Mouse (Mus musculus) liver, postnatal 0 days (tissue): Measurements from ENCODE around the gene Yeats2. TPM values are rescaled to one million over a fixed set of nuclear protein-coding genes. Genes with fewer than 3 reads are reported as not detected.
"Not testable (repeated sequence)": the region's sequence is repeated elsewhere in the genome, so short reads cannot be mapped to it uniquely, and the experiment has no call there.

Experiments
- ATAC-seq: fragments of 200-750 bp; cut with Nextera tagmentation; 2 replicates; pipeline ENCODE4 v1.8.0; 2017; ENCODE audit warnings: mild to moderate bottlenecking, moderate library complexity
- DNase-seq: peaks from one replicate; pipeline ENCODE4 v3.0.0-alpha.2; 2016
- H3K27ac ChIP-seq: fragments of 300-500 bp; sonication (generic); 2 replicates; pipeline ENCODE4 v1.5.1; 2014; ENCODE audit warnings: antibody characterized with exemption, moderate library complexity, mild to moderate bottlenecking, low read depth
- H3K27me3 ChIP-seq: fragments of 300-500 bp; sonication (generic); 2 replicates; pipeline ENCODE4 v1.6.1; 2014; ENCODE audit warnings: low read length, control low read depth, mixed read lengths; ENCODE audit not compliant: insufficient read depth
- H3K36me3 ChIP-seq: fragments of 300-500 bp; sonication (generic); replicated peaks from 2 replicates; pipeline ENCODE4 v1.6.1; 2014; ENCODE audit warnings: mild to moderate bottlenecking, control low read depth, low read length, moderate library complexity, mixed read lengths; ENCODE audit not compliant: insufficient read depth
- H3K4me1 ChIP-seq: fragments of 300-500 bp; sonication (generic); 2 replicates; pipeline ENCODE4 v1.6.1; 2014; ENCODE audit warnings: antibody characterized with exemption, mild to moderate bottlenecking, control low read depth; ENCODE audit not compliant: insufficient read depth
- H3K4me2 ChIP-seq: fragments of 300-500 bp; sonication (generic); 2 replicates; pipeline ENCODE4 v1.6.1; 2014; ENCODE audit warnings: low read depth, mild to moderate bottlenecking, low read length, moderate library complexity, mixed read lengths
- H3K4me3 ChIP-seq: fragments of 300-500 bp; sonication (generic); 2 replicates; pipeline ENCODE4 v1.5.1; 2014; ENCODE audit warnings: low read depth, low read length
- H3K9ac ChIP-seq: fragments of 300-500 bp; sonication (generic); replicated peaks from 2 replicates; pipeline ENCODE4 v1.6.1; 2014; ENCODE audit warnings: mild to moderate bottlenecking, moderate library complexity
- H3K9me3 ChIP-seq: fragments of 300-500 bp; sonication (generic); 2 replicates; pipeline ENCODE4 v1.6.1; 2016; ENCODE audit warnings: mild to moderate bottlenecking, control low read depth, low read length, mixed read lengths
- CTCF ChIP-seq: sonication (generic); IDR thresholded peaks from 2 replicates; pipeline ENCODE4 v1.5.1; 2016; ENCODE audit warnings: antibody characterized with exemption, low read depth
- EP300 ChIP-seq: IDR thresholded peaks from 2 replicates; pipeline ENCODE4 v1.6.1; 2016; ENCODE audit warnings: antibody characterized with exemption, low read depth, mild to moderate bottlenecking
- WGBS: fragments of 180-500 bp; shearing (Covaris S2); extraction: QIAGEN DNeasy Blood & Tissue Kit; methylation state at CpG from one replicate; pipeline ENCODE4 v1.1.7; 2014; ENCODE audit not compliant: insufficient replicate concordance; 5-methylcytosine and 5-hydroxymethylcytosine counted together
- polyA plus RNA-seq: library from polyadenylated mRNA; unstranded; fragments of >200 nt; fragmentation: Nextera tagmentation; extraction: Ambion mirVana; gene quantifications from 2 replicates; pipeline ENCODE4 v1.2.1, GENCODE M21; 2015

Yeats2 gene
- polyA plus RNA-seq, 1 experiment from 2014 or later: 2.0 TPM

DNA sequence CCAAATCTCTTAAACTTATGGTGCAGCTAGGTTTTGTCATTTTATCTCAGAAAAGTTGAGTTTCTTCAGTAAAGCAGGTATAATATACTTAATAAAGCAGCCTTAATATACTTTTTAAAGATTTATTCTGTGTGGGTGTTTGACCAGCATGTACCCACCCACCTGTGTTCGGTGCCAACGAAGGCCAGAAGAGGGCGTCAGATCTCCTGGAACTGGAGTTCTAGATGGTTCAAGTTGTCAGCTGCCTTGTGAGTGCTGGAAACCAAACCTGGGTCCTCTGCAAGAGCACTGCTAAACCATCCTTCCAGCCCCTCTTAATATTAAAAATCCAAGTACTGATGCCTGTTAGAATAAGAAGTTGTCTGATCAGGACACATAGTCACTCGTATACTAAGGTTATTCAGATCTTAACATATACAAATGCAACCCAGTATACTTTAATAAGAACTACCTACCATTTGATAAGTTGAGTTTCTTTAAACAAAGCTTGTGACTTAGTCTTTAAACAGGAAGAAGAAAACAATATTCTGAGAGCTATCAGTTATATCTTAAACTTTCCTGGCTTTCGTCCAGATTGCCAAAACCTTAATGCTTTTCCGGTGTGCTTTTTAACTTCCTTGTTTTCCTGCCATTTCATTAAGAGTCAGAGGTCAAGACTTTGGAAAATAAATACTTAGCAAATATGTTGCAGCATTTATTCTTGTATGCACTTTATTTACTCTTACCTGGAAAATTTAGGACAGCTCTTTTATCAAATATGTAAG, 41.8 kb upstream of the Yeats2 start:
- Histone ChIP-seq H3K27me3 (no peaks in the 10 kb centered on the region), H3K9me3 (peaks cover 6% of the 10 kb centered on the region), H3K4me1 (0 out of 2 replicates have a peak, but pooled peaks cover 3% of the 10 kb centered on the region), H3K27ac (peak overlapping the region; percentile 100), H3K4me3 (peak overlapping the region; percentile 87; the same call in 1 of the 2 replicates), H3K36me3 (peaks cover 10% of the 10 kb centered on the region), H3K9ac (no peak overlapping the region), H3K4me2 (peak overlapping the region; percentile 79; the same call in 1 of the 2 replicates)
- ATAC-seq (no peak), DNase-seq (no peak)
- 88% methylated on average over 6 of the region's 6 CpGs for WGBS
- no peak for TF ChIP-seq EP300
- peak; percentile 18; the same call in 1 of the 2 replicates for TF ChIP-seq CTCF

DNA sequence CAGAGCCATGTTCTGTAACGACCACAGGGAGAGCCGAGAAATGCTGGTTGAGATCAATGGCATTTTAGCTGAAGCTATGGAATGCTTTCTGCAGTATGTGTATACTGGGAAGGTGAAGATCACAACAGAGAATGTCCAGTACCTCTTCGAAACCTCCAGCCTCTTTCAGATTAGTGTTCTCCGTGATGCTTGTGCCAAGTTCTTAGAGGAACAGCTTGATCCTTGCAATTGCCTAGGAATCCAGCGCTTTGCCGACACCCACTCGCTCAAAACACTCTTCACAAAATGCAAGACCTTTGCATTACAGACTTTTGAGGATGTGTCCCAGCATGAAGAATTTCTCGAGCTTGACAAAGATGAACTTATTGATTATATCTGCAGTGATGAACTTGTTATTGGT, 33.9 kb upstream of the Yeats2 start:
- DNase-seq (no peak), ATAC-seq (no peak)
- H3K9ac ChIP-seq: no peak overlapping the region
- peaks cover 59% of the 10 kb centered on the region for H3K36me3 ChIP-seq
- no peak overlapping the region for H3K27ac ChIP-seq
- no peaks in the 10 kb centered on the region for H3K27me3 ChIP-seq
- no peak for TF ChIP-seq EP300
- H3K4me3 ChIP-seq: no peak overlapping the region
- H3K4me2 ChIP-seq: no peak overlapping the region
- H3K4me1 ChIP-seq: no peaks in the 10 kb centered on the region; the same call in 1 of the 2 replicates
- 88% methylated on average over 8 of the region's 8 CpGs for WGBS
- peaks cover 8% of the 10 kb centered on the region for H3K9me3 ChIP-seq

- WGBS: 84% methylated on average over 6 of the region's 6 CpGs
- DNase-seq (no peak), ATAC-seq (no peak)
- Histone ChIP-seq H3K36me3 (peaks cover 59% of the 10 kb centered on the region), H3K27ac (no peak overlapping the region), H3K4me2 (no peak overlapping the region), H3K4me3 (no peak overlapping the region), H3K4me1 (no peaks in the 10 kb centered on the region; the same call in 1 of the 2 replicates), H3K9me3 (peaks cover 3% of the 10 kb centered on the region; the same call in 1 of the 2 replicates), H3K9ac (no peak overlapping the region), H3K27me3 (no peaks in the 10 kb centered on the region)
- TF ChIP-seq CTCF (peak; percentile 38), EP300 (no peak)
These were observed 31.9 kb upstream of the Yeats2 start for GRCm38 (mm10) chr16:20108961-20109360.

- H3K27ac ChIP-seq: no peak overlapping the region
- DNase-seq (no peak), ATAC-seq (no peak)
- WGBS: 68% methylated on average over 2 of the region's 2 CpGs
- no peak overlapping the region for H3K9ac ChIP-seq
- H3K36me3 ChIP-seq: peaks cover 58% of the 10 kb centered on the region
- no peak overlapping the region for H3K4me3 ChIP-seq
- no peak overlapping the region for H3K4me2 ChIP-seq
- H3K4me1 ChIP-seq: no peaks in the 10 kb centered on the region; the same call in 1 of the 2 replicates
- TF ChIP-seq EP300 (no peak), CTCF (no peak)
- no peaks in the 10 kb centered on the region for H3K27me3 ChIP-seq
- H3K9me3 ChIP-seq: no peaks in the 10 kb centered on the region
These were observed 28.2 kb upstream of the Yeats2 start for GRCm38 (mm10) chr16:20112649-20113048.

DNA sequence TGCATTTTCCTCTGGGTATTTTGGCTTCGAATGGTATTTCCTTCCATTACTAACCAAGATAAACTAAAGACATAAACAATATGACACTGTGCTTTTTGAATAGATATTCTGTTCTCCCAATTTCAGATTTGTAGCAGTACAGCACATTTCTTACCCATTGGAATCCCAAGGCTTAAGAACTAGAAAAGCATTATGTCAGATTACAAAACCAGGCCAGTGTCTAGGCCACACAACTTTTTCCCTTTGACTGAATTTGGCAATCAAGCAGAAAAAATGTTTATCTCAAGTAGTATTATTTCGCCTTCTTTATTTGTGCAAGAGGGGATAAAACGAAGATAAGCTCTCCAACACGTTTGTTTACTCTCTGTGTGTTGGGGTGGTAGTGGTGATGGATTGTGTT, 24.8 kb upstream of the Yeats2 start:
- no peak overlapping the region for H3K27ac ChIP-seq
- H3K4me2 ChIP-seq: no peak overlapping the region
- ATAC-seq (no peak), DNase-seq (no peak)
- H3K36me3 ChIP-seq: peaks cover 58% of the 10 kb centered on the region
- H3K4me1 ChIP-seq: no peaks in the 10 kb centered on the region; the same call in 1 of the 2 replicates
- H3K9me3 ChIP-seq: no peaks in the 10 kb centered on the region
- H3K27me3 ChIP-seq: no peaks in the 10 kb centered on the region
- no peak for TF ChIP-seq CTCF
- no peak for TF ChIP-seq EP300
- no peak overlapping the region for H3K4me3 ChIP-seq
- WGBS: 67% methylated on average over 4 of the region's 4 CpGs
- no peak overlapping the region for H3K9ac ChIP-seq

GRCm38 (mm10) chr16:20126319-20126883, 14.5 kb upstream of the Yeats2 start:
- H3K36me3 ChIP-seq: peaks cover 39% of the 10 kb centered on the region
- WGBS: 60% methylated on average over 10 of the region's 10 CpGs
- H3K9me3 ChIP-seq, H3K27ac ChIP-seq, H3K9ac ChIP-seq, H3K4me3 ChIP-seq, H3K27me3 ChIP-seq, ATAC-seq, H3K4me1 ChIP-seq, DNase-seq, H3K4me2 ChIP-seq: not testable (repeated sequence)
